Mouse (Mus musculus): ENCODE data around the gene Wdr17. TPM values are rescaled to one million over a fixed set of nuclear protein-coding genes. Genes with fewer than 3 reads are reported as not detected.

Gene Wdr17
- not detected for polyA plus RNA-seq (2017; shearing (Covaris generic))

DNA sequence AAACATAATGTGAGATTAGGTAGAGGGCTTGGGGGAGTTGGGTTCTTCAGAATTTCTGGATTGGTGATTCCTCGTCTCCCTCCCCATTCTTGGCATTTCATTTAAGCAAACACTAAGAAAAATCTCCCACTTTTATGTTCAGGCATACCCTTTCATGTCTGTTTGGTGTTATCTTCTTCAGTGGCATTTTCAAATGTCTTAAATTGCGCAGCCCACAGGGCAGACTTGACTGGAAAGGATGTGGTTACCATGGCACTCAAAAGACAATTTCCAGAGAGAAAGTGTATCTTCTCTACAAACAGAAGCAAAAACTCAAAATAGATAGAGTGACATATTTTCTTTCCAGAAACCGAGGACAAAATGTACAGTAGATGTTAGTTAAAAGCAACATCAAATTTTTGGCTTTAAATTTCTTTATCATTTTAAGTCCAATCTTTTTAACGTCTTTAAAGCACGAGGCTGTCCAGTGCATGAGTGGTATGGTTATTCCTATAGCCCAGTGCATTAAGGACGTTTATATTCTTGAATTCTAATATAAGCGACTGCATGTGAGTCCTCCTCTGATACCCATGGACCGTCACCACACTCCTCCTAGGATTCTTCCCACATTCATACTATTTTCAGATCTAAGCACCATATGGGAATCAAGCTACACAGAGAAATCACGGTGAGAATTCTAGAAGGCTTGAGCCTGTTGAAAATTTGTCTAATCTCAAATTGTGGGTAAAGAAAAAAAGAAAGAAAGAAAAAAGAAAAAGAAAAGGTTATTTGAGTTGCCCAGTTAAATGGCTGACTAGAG is at the start of gene Wdr17:
Gene Wdr17 (minus strand): TSS at position 198 of the 799 bp plus-strand sequence.

DNA sequence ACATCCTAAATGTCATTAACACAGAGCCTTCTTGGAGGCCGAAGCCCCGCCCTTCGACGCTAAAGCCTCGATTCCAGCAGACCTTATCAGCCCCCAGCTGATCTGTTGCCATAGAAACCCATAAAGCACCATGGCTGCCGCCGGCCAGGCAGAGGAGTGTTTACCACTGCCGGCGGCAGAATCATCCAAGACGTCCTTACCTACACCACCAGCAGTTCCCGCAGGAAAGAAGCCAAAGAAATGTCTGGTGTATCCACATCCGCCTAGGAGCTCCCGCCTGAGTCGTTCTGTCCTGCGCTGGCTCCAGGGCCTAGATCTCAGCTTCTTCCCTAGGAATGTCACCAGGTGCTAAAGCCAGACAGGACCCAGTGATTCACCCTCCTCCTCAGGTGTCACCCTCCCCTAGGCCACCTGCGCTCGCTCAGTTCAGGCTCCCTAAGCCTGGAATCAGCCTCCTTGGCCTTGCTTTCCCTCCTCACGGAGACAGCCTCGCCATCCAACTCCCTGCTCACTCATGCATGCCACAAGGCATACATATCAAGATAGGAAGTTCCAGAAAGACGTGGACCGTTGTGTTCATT is 286.2 kb downstream of the Wdr17 start, which contains the start of gene Spata4:
Gene Spata4 (plus strand): TSS at position 111 of the 581 bp plus-strand sequence.

Other genes with a start within 250 kb of the Wdr17 start
- not detected for gene Gpm6a, start 67.7 kb upstream of the Wdr17 start, polyA plus RNA-seq (2017; shearing (Covaris generic))

Data from CD4-positive, CD25-positive, alpha-beta regulatory T cell (primary cell).